Mouse (Mus musculus) hindbrain, embryonic 10.5 days (tissue): ENCODE measurements around the gene Cdiptos. TPM values are rescaled to one million over a fixed set of nuclear protein-coding genes. Genes with fewer than 3 reads are reported as not detected.
A peak's percentile ranks its signal among the peaks of the same experiment; 100 is the strongest.

Experiments
- DNase-seq: peaks from one replicate; pipeline ENCODE4 v3.0.0-alpha.2; 2017; ENCODE audit warnings: low spot score
- H3K27ac ChIP-seq: fragments of 300-500 bp; sonication (generic); 2 replicates; pipeline ENCODE4 v1.5.1; 2016; ENCODE audit warnings: mild to moderate bottlenecking, moderate library complexity
- H3K27me3 ChIP-seq: fragments of 300-500 bp; sonication (generic); 2 replicates; pipeline ENCODE4 v1.6.1; 2016; ENCODE audit warnings: mild to moderate bottlenecking; ENCODE audit not compliant: poor library complexity, insufficient read depth, severe bottlenecking
- H3K36me3 ChIP-seq: fragments of 300-500 bp; sonication (generic); 2 replicates; pipeline ENCODE4 v1.6.1; 2016; ENCODE audit warnings: mild to moderate bottlenecking, moderate library complexity
- H3K4me1 ChIP-seq: fragments of 300-500 bp; sonication (generic); replicated peaks from 2 replicates; pipeline ENCODE4 v1.6.1; 2016; ENCODE audit warnings: mild to moderate bottlenecking
- H3K4me3 ChIP-seq: fragments of 300-500 bp; sonication (generic); 2 replicates; pipeline ENCODE4 v1.5.1; 2016; ENCODE audit warnings: mild to moderate bottlenecking, moderate library complexity
- H3K9me3 ChIP-seq: fragments of 300-500 bp; sonication (generic); 2 replicates; pipeline ENCODE4 v1.6.1; 2016; ENCODE audit warnings: mild to moderate bottlenecking, moderate library complexity
- WGBS: fragments of 180-500 bp; shearing (Covaris S2); methylation state at CpG from one replicate; pipeline ENCODE4 v1.1.7; 2016; 5-methylcytosine and 5-hydroxymethylcytosine counted together
- polyA plus RNA-seq: library from polyadenylated mRNA; unstranded; fragments of >200 nt; fragmentation: Nextera tagmentation; extraction: Ambion mirVana; gene quantifications from 2 replicates; pipeline ENCODE4 v1.2.1, GENCODE M21; 2016

Gene Cdiptos
- polyA plus RNA-seq, 1 experiment from 2014 or later: 0.63 TPM

DNA sequence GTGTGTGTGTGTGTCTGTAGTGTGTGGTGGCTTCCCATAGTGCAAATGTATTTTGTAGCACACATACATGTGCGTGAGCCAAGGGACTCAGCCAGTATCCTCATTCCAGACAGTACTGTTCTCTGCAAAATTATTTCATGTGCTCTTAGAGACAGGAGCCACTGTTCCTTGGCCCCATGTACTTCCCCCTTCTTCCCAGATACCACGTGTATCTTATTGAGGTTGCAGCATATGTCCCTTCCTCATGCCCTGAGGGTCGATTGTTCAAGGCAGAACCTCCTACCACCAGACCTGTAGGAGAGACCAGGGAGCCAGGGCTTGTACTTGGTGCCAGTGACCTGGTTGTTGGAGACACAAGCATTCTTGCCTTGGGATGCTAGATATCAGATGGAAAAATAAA lies 20.8 kb downstream of the Cdiptos start:
- WGBS: 68% methylated on average over 3 of the region's 3 CpGs
- H3K4me1 ChIP-seq: peaks cover 26% of the 10 kb centered on the region
- no peaks in the 10 kb centered on the region for H3K36me3 ChIP-seq
- no peak overlapping the region for H3K27ac ChIP-seq
- H3K4me3 ChIP-seq: no peak overlapping the region
- no peak for DNase-seq
- peaks cover 36% of the 10 kb centered on the region for H3K27me3 ChIP-seq
- H3K9me3 ChIP-seq: no peaks in the 10 kb centered on the region

GRCm38 (mm10) chr7:126952646-126953045 lies 23.3 kb downstream of the Cdiptos start:
- Histone ChIP-seq H3K36me3 (no peaks in the 10 kb centered on the region), H3K27ac (0 out of 2 replicates have a peak overlapping the region, but pooled peaks have one; percentile 16), H3K9me3 (no peaks in the 10 kb centered on the region), H3K4me1 (peaks cover 46% of the 10 kb centered on the region), H3K4me3 (peak overlapping the region; percentile 56; the same call in 1 of the 2 replicates), H3K27me3 (peaks cover 55% of the 10 kb centered on the region)
- WGBS: 2% methylated on average over 8 of the region's 8 CpGs
- no peak for DNase-seq

- Histone ChIP-seq H3K4me3 (peak overlapping the region; percentile 56), H3K27ac (no peak overlapping the region), H3K9me3 (no peaks in the 10 kb centered on the region), H3K36me3 (peaks cover 4% of the 10 kb centered on the region; the same call in 1 of the 2 replicates), H3K4me1 (peaks cover 47% of the 10 kb centered on the region), H3K27me3 (peaks cover 55% of the 10 kb centered on the region)
- WGBS: 24% methylated on average over 4 of the region's 4 CpGs
- no peak for DNase-seq
Measured at GRCm38 (mm10) chr7:126951741-126952140, 24.2 kb downstream of the Cdiptos start.

DNA sequence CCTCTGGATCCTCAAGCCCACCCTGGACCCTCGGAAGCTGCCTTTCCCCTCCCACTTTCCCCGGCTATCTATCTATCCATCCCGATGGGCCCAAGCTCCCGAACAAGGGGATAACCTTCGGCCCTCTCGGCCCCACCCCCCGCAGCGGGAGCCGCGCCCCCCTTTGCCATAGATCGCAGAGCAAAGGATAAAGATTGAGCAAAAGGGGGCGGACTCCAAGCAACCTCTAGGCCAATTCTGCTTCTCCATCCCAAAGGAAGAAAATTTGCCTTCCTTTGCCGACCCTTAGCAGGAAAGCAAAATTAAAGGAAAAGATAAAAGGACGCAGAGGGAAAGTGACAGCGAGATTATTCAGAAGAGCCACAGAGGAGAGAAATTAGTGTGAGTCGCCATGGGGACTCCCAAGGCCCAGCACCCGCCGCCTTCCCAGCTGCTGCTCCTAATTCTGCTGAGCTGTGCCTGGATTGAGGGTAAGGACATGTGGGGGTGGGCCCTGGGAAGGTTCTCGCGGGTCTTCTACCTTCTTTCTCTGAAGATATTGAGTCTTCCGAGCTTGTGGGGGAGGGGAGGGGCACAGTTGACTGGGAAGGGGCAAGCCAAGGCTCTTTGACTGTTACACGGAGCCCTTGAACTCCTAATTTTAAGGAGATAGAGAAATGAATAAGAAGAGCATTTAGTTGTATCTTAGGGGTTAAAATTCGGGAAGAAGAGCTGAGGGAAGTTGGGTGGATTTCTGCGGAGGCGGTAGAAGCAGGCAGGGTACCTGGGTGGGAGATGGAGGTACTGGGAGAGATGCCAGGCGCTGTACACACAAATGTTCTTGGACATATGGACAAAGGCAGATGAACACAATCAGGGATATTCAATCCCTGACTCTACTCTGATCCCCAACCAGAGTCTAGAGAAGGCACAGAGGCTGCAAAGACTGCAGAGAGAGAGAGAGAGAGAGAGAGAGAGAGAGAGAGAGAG lies 25.0 kb downstream of the Cdiptos start:
- Histone ChIP-seq H3K4me1 (peaks cover 48% of the 10 kb centered on the region), H3K27ac (peak overlapping the region; percentile 83), H3K9me3 (no peaks in the 10 kb centered on the region), H3K27me3 (peaks cover 55% of the 10 kb centered on the region), H3K4me3 (peak overlapping the region; percentile 56), H3K36me3 (peaks cover 11% of the 10 kb centered on the region; the same call in 1 of the 2 replicates)
- WGBS: 5% methylated on average over 26 of the region's 26 CpGs
- DNase-seq: no peak

DNA sequence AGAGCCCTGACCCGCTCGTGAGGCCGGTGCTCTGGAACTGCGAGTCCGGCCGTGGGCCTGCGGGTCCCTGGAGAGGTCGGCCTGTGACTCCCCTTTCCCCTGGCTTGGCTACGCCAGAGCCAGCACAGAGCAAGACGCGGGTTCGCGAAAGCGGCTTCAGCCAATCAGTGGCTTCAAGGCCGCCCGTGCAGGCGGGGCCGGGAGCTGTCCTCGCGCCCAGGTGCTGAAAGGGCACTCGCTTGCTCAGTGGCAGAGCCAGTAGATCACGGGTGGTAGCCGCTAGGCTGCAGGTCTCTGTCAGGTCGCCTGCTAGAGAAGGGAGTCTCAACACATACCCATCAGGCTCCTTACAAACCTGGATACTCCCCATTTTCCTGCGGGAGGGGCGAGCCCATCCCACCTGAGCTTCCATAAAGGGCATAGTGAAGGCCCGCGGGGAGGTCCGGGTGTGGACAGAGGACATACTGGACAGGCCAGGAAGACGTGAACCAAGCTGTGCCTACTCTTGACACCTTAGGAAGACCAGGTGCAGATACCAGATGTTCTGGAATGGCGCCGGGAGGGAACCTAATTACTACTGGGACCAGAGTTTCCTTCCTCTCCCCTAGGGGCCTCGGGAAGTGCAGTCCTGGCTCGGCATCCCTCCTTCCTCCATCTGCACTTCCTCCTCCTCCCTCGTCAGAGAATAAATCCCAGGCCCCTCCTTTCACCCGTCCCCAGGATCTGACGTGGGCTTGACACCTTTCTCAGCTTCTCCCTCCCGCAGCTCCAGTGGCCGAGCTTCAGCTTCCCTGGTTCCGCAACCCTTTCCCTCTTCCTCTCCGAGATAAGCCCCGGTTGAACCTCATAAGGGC lies 25.9 kb downstream of the Cdiptos start, which contains the start of gene Sez6l2:
Gene Sez6l2 (plus strand): TSS at position 771 of the 854 bp plus-strand sequence.
- DNase-seq: peak; percentile 93
- H3K27me3 ChIP-seq: peaks cover 55% of the 10 kb centered on the region
- WGBS: under 1% methylated on average over 42 of the region's 42 CpGs
- peak within 1 kb of the TSS; percentile 56 for H3K4me3 ChIP-seq
- peak within 1 kb of the TSS; percentile 83 for H3K27ac ChIP-seq
- peaks cover 16% of the 10 kb centered on the region for H3K36me3 ChIP-seq
- no peaks in the 10 kb centered on the region for H3K9me3 ChIP-seq
- peaks cover 48% of the 10 kb centered on the region for H3K4me1 ChIP-seq

DNA sequence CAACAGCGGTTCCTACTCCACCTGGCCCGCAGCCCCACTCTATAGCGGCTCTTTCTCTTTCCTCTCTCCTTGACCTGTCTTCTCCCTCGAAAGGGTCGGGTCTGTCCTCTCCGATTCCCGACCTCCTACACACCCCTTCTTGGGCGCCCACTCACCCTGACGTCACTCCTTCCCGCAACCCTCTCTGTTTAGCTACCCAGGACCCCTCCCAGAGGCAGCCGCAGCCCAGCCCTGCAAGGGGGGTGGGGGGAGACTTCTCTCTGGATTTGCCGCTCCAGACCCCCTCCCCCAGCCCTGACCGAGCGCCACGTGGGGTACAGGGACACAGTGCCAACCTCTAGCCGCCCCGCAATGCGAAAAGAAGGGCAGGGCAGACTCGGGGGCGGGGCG lies 26.5 kb downstream of the Cdiptos start, which contains the start of gene Asphd1:
Gene Asphd1 (minus strand): TSS at position 180 of the 390 bp plus-strand sequence.
- peaks cover 55% of the 10 kb centered on the region for H3K27me3 ChIP-seq

DNA sequence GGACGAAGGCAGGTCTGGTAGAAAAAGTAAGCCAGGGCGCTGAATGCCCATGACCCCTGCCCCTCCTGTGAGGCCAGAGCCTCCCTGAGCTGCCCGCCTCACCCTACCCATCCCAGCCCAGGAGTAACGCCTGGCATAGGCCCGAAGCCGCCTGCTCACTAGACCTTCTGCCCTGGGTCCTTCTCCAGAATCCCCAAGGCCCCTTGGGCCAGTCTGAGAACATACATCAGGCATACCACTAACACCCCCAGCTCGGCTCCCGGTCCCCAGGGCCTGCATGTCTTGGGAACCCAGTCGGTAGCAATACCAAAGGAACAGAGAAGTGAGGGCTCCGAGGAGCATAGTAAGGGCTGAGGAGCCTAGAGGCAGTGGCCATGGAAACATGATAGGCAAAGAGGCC lies 27.3 kb downstream of the Cdiptos start:
- H3K9me3 ChIP-seq: no peaks in the 10 kb centered on the region
- H3K27me3 ChIP-seq: peaks cover 54% of the 10 kb centered on the region
- H3K4me1 ChIP-seq: peaks cover 48% of the 10 kb centered on the region
- H3K36me3 ChIP-seq: peaks cover 30% of the 10 kb centered on the region
- H3K27ac ChIP-seq: peak overlapping the region; percentile 83; the same call in 1 of the 2 replicates
- peak overlapping the region; percentile 56; the same call in 1 of the 2 replicates for H3K4me3 ChIP-seq
- no peak for DNase-seq
- 76% methylated on average over 10 of the region's 10 CpGs for WGBS

More for the DNA sequence above, 26.5 kb downstream of the Cdiptos start, which contains the start of gene Asphd1:
- Histone ChIP-seq H3K4me1 (peaks cover 48% of the 10 kb centered on the region), H3K9me3 (no peaks in the 10 kb centered on the region), H3K4me3 (peak within 1 kb of the TSS; percentile 56), H3K27ac (peak within 1 kb of the TSS; percentile 83), H3K36me3 (peaks cover 23% of the 10 kb centered on the region)
- no peak for DNase-seq
- 1% methylated on average over 21 of the region's 21 CpGs for WGBS

- Histone ChIP-seq H3K4me1 (peaks cover 39% of the 10 kb centered on the region), H3K9me3 (no peaks in the 10 kb centered on the region), H3K27me3 (peaks cover 34% of the 10 kb centered on the region), H3K4me3 (no peak overlapping the region), H3K36me3 (peaks cover 48% of the 10 kb centered on the region), H3K27ac (no peak overlapping the region)
- 40% methylated on average over 3 of the region's 3 CpGs for WGBS
- DNase-seq: peak; percentile 30
Measured at GRCm38 (mm10) chr7:126946530-126946929, 29.4 kb downstream of the Cdiptos start.

- Histone ChIP-seq H3K4me3 (no peak overlapping the region), H3K27me3 (no peaks in the 10 kb centered on the region), H3K9me3 (0 out of 2 replicates have a peak, but pooled peaks cover 3% of the 10 kb centered on the region), H3K27ac (no peak overlapping the region), H3K36me3 (peaks cover 75% of the 10 kb centered on the region), H3K4me1 (peaks cover 12% of the 10 kb centered on the region)
- DNase-seq: no peak
- 72% methylated on average over 5 of the region's 5 CpGs for WGBS
Measured at GRCm38 (mm10) chr7:126941801-126942200, 34.1 kb downstream of the Cdiptos start.

GRCm38 (mm10) chr7:126941171-126941570 lies 34.7 kb downstream of the Cdiptos start:
- Histone ChIP-seq H3K4me1 (peaks cover 9% of the 10 kb centered on the region), H3K36me3 (peaks cover 77% of the 10 kb centered on the region), H3K27me3 (no peaks in the 10 kb centered on the region), H3K4me3 (no peak overlapping the region), H3K9me3 (0 out of 2 replicates have a peak, but pooled peaks cover 3% of the 10 kb centered on the region), H3K27ac (no peak overlapping the region)
- WGBS: 48% methylated on average over 6 of the region's 6 CpGs
- no peak for DNase-seq

- H3K36me3 ChIP-seq: peaks cover 72% of the 10 kb centered on the region
- 95% methylated on average over 2 of the region's 2 CpGs for WGBS
- 0 out of 2 replicates have a peak, but pooled peaks cover 3% of the 10 kb centered on the region for H3K9me3 ChIP-seq
- no peaks in the 10 kb centered on the region for H3K27me3 ChIP-seq
- peaks cover 16% of the 10 kb centered on the region for H3K4me1 ChIP-seq
- DNase-seq: no peak
- no peak overlapping the region for H3K27ac ChIP-seq
- no peak overlapping the region for H3K4me3 ChIP-seq
Measured at GRCm38 (mm10) chr7:126932652-126933051, 43.2 kb downstream of the Cdiptos start.

GRCm38 (mm10) chr7:126929046-126929445 lies 46.9 kb downstream of the Cdiptos start:
- H3K4me3 ChIP-seq: peak overlapping the region; percentile 70
- no peaks in the 10 kb centered on the region for H3K9me3 ChIP-seq
- H3K36me3 ChIP-seq: peaks cover 38% of the 10 kb centered on the region
- under 1% methylated on average over 27 of the region's 27 CpGs for WGBS
- peak overlapping the region; percentile 89 for H3K27ac ChIP-seq
- H3K27me3 ChIP-seq: no peaks in the 10 kb centered on the region
- peaks cover 19% of the 10 kb centered on the region for H3K4me1 ChIP-seq
- DNase-seq: no peak
